Comparison of ENCODE assay signal across 8 mouse cellular contexts in the genomic region with DNA sequence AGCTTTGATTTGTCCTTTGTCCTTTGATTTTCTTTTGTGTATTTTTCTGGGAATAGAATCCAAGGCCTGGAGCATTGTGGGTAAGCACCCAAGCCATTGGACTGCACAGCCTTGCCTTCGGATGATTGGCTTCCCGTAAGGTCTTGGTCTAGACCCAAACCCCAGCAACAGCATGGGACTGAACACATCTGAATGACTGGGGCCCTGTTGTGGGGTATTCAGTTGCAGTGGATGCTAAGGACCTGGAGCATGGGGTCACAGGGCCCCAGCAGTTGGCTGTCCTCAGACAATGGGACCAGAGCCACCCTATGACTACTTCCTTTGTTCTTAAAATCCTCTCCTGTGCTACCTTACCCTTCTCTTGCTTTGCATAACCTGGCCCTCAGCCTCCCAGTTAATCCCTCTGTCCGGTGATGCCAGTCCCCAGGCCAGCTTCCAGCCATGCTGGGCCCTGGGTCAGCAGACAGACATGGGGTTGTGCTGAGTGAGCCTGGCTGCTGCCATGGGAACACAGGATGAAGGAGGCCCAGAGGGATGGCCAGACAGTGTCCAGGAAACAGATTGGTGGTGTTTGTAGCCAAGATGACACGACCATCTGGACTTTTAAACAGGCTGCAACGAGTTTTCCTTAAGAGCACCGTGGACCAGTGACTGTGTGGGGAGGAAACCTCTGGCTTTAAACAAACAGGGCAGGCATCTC. TPM values are rescaled to one million over a fixed set of nuclear protein-coding genes. Genes with fewer than 3 reads are reported as not detected.
A peak's percentile ranks its signal among the peaks of the same experiment; 100 is the strongest.
DNase-seq lines count a peak whose midpoint lies in the region; ATAC-seq lines count a peak whose summit lies in the region.

No protein-coding gene starts in this region.

- no peak overlapping the region for H3K4me2 ChIP-seq in limb, embryonic 12.5 days

- 0 out of 2 replicates have a peak overlapping the region, but pooled peaks have one; percentile 29 for H3K27ac ChIP-seq in limb, embryonic 12.5 days

- H3K9ac ChIP-seq in limb, embryonic 12.5 days (replicated peaks), result no peak overlapping the region

- WGBS in limb, embryonic 12.5 days, result 65% methylated on average over 6 of the region's 6 CpGs

- H3K4me1 ChIP-seq in limb, embryonic 12.5 days (replicated peaks), result no peaks in the 10 kb centered on the region; the same call in 1 of the 2 replicates

- H3K27me3 ChIP-seq in limb, embryonic 12.5 days, result no peaks in the 10 kb centered on the region

- H3K4me3 ChIP-seq in limb, embryonic 12.5 days (replicated peaks), result no peak overlapping the region

- ATAC-seq in limb, embryonic 12.5 days (ENCODE audit: insufficient number of reproducible peaks, insufficient read depth, low FRiP score, low TSS enrichment, low read depth), result no peak
- no peak for ATAC-seq in granulocyte monocyte progenitor cell, adult 5-6 weeks (replicated peaks; ENCODE audit: poor library complexity, severe bottlenecking)

- no peaks in the 10 kb centered on the region for H3K9me3 ChIP-seq in limb, embryonic 12.5 days

- DNase-seq in brain, adult 2 months (ENCODE audit: low read depth, low spot score), result peak; percentile 95
- peak; percentile 82 to 83 for DNase-seq in cerebellum, postnatal 14 days
- DNase-seq in heart, adult 8-10 months (ENCODE audit: low spot score), result peak; percentile 80
- DNase-seq in frontal cortex, postnatal 36 days (ENCODE audit: low spot score in 2 of 2), result no peak
- no peak for DNase-seq in adrenal gland, postnatal 25 days
- DNase-seq in urinary bladder, adult 2 months (ENCODE audit: low spot score), result no peak

- H3K36me3 ChIP-seq in limb, embryonic 12.5 days, result peaks cover 62% of the 10 kb centered on the region

RNA-seq across cellular contexts. Expression of a gene that starts 11.7 kb away (rescaled TPM):
- total RNA-seq in heart, adult 8-10 months (2022), result 10 to 100 TPM; 33.7 to 37.7 (median 35.0) TPM
- 59.3 and 63.8 TPM in 2 replicates for polyA plus RNA-seq in limb, embryonic 12.5 days (2016; fragmentation: Nextera tagmentation; extraction: Ambion mirVana)
- total RNA-seq in adrenal gland, postnatal 25 days (2021), result 69.6 and 71.2 TPM in 2 replicates
- 49.6 and 51.3 TPM in 2 replicates for total RNA-seq in granulocyte monocyte progenitor cell, adult 5-6 weeks (2014; fragmentation: Nextera tagmentation)
- total RNA-seq in granulocyte monocyte progenitor cell, adult 5-6 weeks (2017), result 57.2 and 60.9 TPM in 2 replicates
- 47.1 and 50.6 TPM in 2 replicates for polyA plus RNA-seq in urinary bladder, adult 2 months (2012; rRNA removed)

RNA-seq across cellular contexts. Expression of a gene that starts 11.7 kb away (rescaled TPM):
- total RNA-seq in heart, adult 8-10 months (2022), result 10 to 100 TPM; 18.9 to 20.1 (median 19.6) TPM
- polyA plus RNA-seq in limb, embryonic 12.5 days (2016; fragmentation: Nextera tagmentation; extraction: Ambion mirVana), result 60.5 and 60.9 TPM in 2 replicates
- 34.8 and 36.2 TPM in 2 replicates for total RNA-seq in adrenal gland, postnatal 25 days (2021)
- total RNA-seq in granulocyte monocyte progenitor cell, adult 5-6 weeks (2014; fragmentation: Nextera tagmentation), result 28.0 and 32.0 TPM in 2 replicates
- total RNA-seq in granulocyte monocyte progenitor cell, adult 5-6 weeks (2017), result 33.3 and 41.2 TPM in 2 replicates
- polyA plus RNA-seq in urinary bladder, adult 2 months (2012; rRNA removed), result 30.4 and 32.8 TPM in 2 replicates

RNA-seq across cellular contexts. Expression of a gene that starts 33.9 kb away (rescaled TPM):
- 10 to 100 TPM; 73.6 to 90.4 (median 83.5) TPM for total RNA-seq in heart, adult 8-10 months (2022)
- polyA plus RNA-seq in limb, embryonic 12.5 days (2016; fragmentation: Nextera tagmentation; extraction: Ambion mirVana), result 114 and 121 TPM in 2 replicates
- 118 and 144 TPM in 2 replicates for total RNA-seq in adrenal gland, postnatal 25 days (2021)
- total RNA-seq in granulocyte monocyte progenitor cell, adult 5-6 weeks (2014; fragmentation: Nextera tagmentation), result 45.3 and 48.2 TPM in 2 replicates
- total RNA-seq in granulocyte monocyte progenitor cell, adult 5-6 weeks (2017), result 26.7 and 42.1 TPM in 2 replicates
- polyA plus RNA-seq in urinary bladder, adult 2 months (2012; rRNA removed), result 96.5 and 122 TPM in 2 replicates

RNA-seq across cellular contexts. Expression of a gene that starts 46.9 kb away (rescaled TPM):
- 1 to 10 TPM; 4.0 to 5.9 (median 4.9) TPM for total RNA-seq in heart, adult 8-10 months (2022)
- 10.4 and 11.4 TPM in 2 replicates for polyA plus RNA-seq in limb, embryonic 12.5 days (2016; fragmentation: Nextera tagmentation; extraction: Ambion mirVana)
- total RNA-seq in adrenal gland, postnatal 25 days (2021), result 9.6 and 11.0 TPM in 2 replicates
- total RNA-seq in granulocyte monocyte progenitor cell, adult 5-6 weeks (2014; fragmentation: Nextera tagmentation), result 18.6 and 21.9 TPM in 2 replicates
- 10.0 and 10.1 TPM in 2 replicates for total RNA-seq in granulocyte monocyte progenitor cell, adult 5-6 weeks (2017)
- polyA plus RNA-seq in urinary bladder, adult 2 months (2012; rRNA removed), result 17.1 and 25.1 TPM in 2 replicates

RNA-seq across cellular contexts. Expression of a gene that starts 52.6 kb away (rescaled TPM):
- 10 to 100 TPM; 57.4 to 70.8 (median 63.8) TPM for total RNA-seq in heart, adult 8-10 months (2022)
- 102 and 112 TPM in 2 replicates for polyA plus RNA-seq in limb, embryonic 12.5 days (2016; fragmentation: Nextera tagmentation; extraction: Ambion mirVana)
- total RNA-seq in adrenal gland, postnatal 25 days (2021), result 24.3 and 27.3 TPM in 2 replicates
- 4.2 TPM in 1 of 2 replicates, not detected in the other for total RNA-seq in granulocyte monocyte progenitor cell, adult 5-6 weeks (2014; fragmentation: Nextera tagmentation)
- total RNA-seq in granulocyte monocyte progenitor cell, adult 5-6 weeks (2017), result 0.57 and 1.4 TPM in 2 replicates
- 2,258 and 2,468 TPM in 2 replicates for polyA plus RNA-seq in urinary bladder, adult 2 months (2012; rRNA removed)

Comparison
In these comparisons a context has a peak if more than half of its experiments do, and no peak if none do; other contexts are left out.
1. DNase-seq: peak in brain, adult 2 months (single experiment), cerebellum, postnatal 14 days (2 of 2) and heart, adult 8-10 months (single experiment); none in frontal cortex, postnatal 36 days (0 of 2), adrenal gland, postnatal 25 days (single experiment) and urinary bladder, adult 2 months (single experiment).